Mouse (Mus musculus) ovary, postnatal 14 days (tissue): ENCODE results near the gene Chrna5.

ENCODE experiments used
- DNase-seq: peaks from one replicate; pipeline ENCODE4 v3.0.0; 2022; ENCODE audit warnings: low spot score

Chrna5 gene

GRCm38 (mm10) chr9:55023902-55024583 lies 43.4 kb downstream of the Chrna5 start:
- DNase-seq: peak; percentile 80

GRCm38 (mm10) chr9:55025534-55026274 lies 45.0 kb downstream of the Chrna5 start:
- DNase-seq: no peak

- no peak for DNase-seq
Observed at GRCm38 (mm10) chr9:55026275-55026663, 45.6 kb downstream of the Chrna5 start, which contains the start of gene Chrna3. TSS of gene Chrna3 (minus strand) at chr9:55026562.

GRCm38 (mm10) chr9:55031435-55032167 lies 50.9 kb downstream of the Chrna5 start:
- DNase-seq: no peak

- no peak for DNase-seq
Observed at GRCm38 (mm10) chr9:55038948-55039347, 58.3 kb downstream of the Chrna5 start.

- DNase-seq: no peak
Observed at GRCm38 (mm10) chr9:55039983-55040382, 59.3 kb downstream of the Chrna5 start.

GRCm38 (mm10) chr9:55041389-55041788 lies 60.7 kb downstream of the Chrna5 start:
- DNase-seq: no peak

- DNase-seq: no peak
Observed at GRCm38 (mm10) chr9:55043688-55044087, 63.0 kb downstream of the Chrna5 start.

GRCm38 (mm10) chr9:55045001-55045400 lies 64.3 kb downstream of the Chrna5 start:
- no peak for DNase-seq

- no peak for DNase-seq
Observed at GRCm38 (mm10) chr9:55046764-55047163, 66.1 kb downstream of the Chrna5 start.

- no peak for DNase-seq
Observed at GRCm38 (mm10) chr9:55048211-55048880, 67.7 kb downstream of the Chrna5 start, which contains the start of gene Chrnb4. TSS of gene Chrnb4 (minus strand) at chr9:55048779.

- no peak for DNase-seq
Observed at GRCm38 (mm10) chr9:55055386-55055930, 74.8 kb downstream of the Chrna5 start.
